Mouse (Mus musculus): ENCODE data around the gene Gngt2. TPM values are rescaled to one million over a fixed set of nuclear protein-coding genes. Genes with fewer than 3 reads are reported as not detected.

Gngt2 gene
- polyA plus RNA-seq, 1 experiment from 2014 or later, result 32.2 TPM

GRCm38 (mm10) chr11:95890462-95891051 lies 53.5 kb downstream of the Gngt2 start:
- H3K27ac ChIP-seq (ENCODE audit: low read depth), result no peak overlapping the region
- H3K27me3 ChIP-seq (ENCODE audit: insufficient read depth, low read length), result no peaks in the 10 kb centered on the region
- no peak overlapping the region for H3K9ac ChIP-seq (replicated peaks)
- no peak overlapping the region for H3K4me2 ChIP-seq (ENCODE audit: low read depth, low read length)
- H3K9me3 ChIP-seq (ENCODE audit: low read length), result peaks cover 14% of the 10 kb centered on the region
- WGBS (ENCODE audit: insufficient replicate concordance), result 61% methylated on average over 2 of the region's 2 CpGs
- no peak for DNase-seq
- H3K4me3 ChIP-seq (ENCODE audit: low read depth, low read length), result no peak overlapping the region
- no peaks in the 10 kb centered on the region for H3K4me1 ChIP-seq (ENCODE audit: insufficient read depth)
- H3K36me3 ChIP-seq (replicated peaks; ENCODE audit: insufficient read depth, low read length), result no peaks in the 10 kb centered on the region
- TF ChIP-seq EP300 (IDR thresholded peaks at IDR 0.05; ENCODE audit: low read depth) (no peak), CTCF (IDR thresholded peaks at IDR 0.05; ENCODE audit: low read depth) (0 out of 2 replicates have a peak, but pooled peaks have one; percentile 8)
- no peak for ATAC-seq

Other genes starting within 250 kb of the Gngt2 start
- 1.3 and 1.7 TPM in 2 replicates for gene Ngfr, start 249.5 kb upstream of the Gngt2 start, polyA plus RNA-seq (2015; fragmentation: Nextera tagmentation; extraction: Ambion mirVana)
- gene Phb, start 170.3 kb upstream of the Gngt2 start, polyA plus RNA-seq (2015; fragmentation: Nextera tagmentation; extraction: Ambion mirVana), result 236 and 246 TPM in 2 replicates
- gene Zfp652, start 124.5 kb upstream of the Gngt2 start, polyA plus RNA-seq (2015; fragmentation: Nextera tagmentation; extraction: Ambion mirVana), result 5.0 and 5.6 TPM in 2 replicates
- gene B130006D01Rik, start 113.6 kb upstream of the Gngt2 start, polyA plus RNA-seq (2015; fragmentation: Nextera tagmentation; extraction: Ambion mirVana), result 0.18 and 0.31 TPM in 2 replicates
- gene Phospho1, start 12.7 kb upstream of the Gngt2 start, polyA plus RNA-seq (2015; fragmentation: Nextera tagmentation; extraction: Ambion mirVana), result 1.9 and 2.0 TPM in 2 replicates
- gene Abi3, start 5.3 kb downstream of the Gngt2 start, polyA plus RNA-seq (2015; fragmentation: Nextera tagmentation; extraction: Ambion mirVana), result 9.8 and 10.2 TPM in 2 replicates
- gene B4galnt2, start 77.7 kb downstream of the Gngt2 start, polyA plus RNA-seq (2015; fragmentation: Nextera tagmentation; extraction: Ambion mirVana), result 0.14 and 0.18 TPM in 2 replicates
- 1.6 and 2.8 TPM in 2 replicates for gene Igf2bp1, start 168.7 kb downstream of the Gngt2 start, polyA plus RNA-seq (2015; fragmentation: Nextera tagmentation; extraction: Ambion mirVana)
- not detected in 2 replicates for gene Gip, start 187.3 kb downstream of the Gngt2 start, polyA plus RNA-seq (2015; fragmentation: Nextera tagmentation; extraction: Ambion mirVana)
- gene Snf8, start 197.7 kb downstream of the Gngt2 start, polyA plus RNA-seq (2015; fragmentation: Nextera tagmentation; extraction: Ambion mirVana), result 46.9 and 47.5 TPM in 2 replicates
- 11.5 and 12.3 TPM in 2 replicates for gene Ube2z, start 228.2 kb downstream of the Gngt2 start, polyA plus RNA-seq (2015; fragmentation: Nextera tagmentation; extraction: Ambion mirVana)
- gene Atp5g1, start 238.5 kb downstream of the Gngt2 start, polyA plus RNA-seq (2015; fragmentation: Nextera tagmentation; extraction: Ambion mirVana), result 781 and 849 TPM in 2 replicates

All from liver, postnatal 0 days (tissue).